Mouse (Mus musculus) heart, adult 2 months (tissue): ENCODE data around the gene Rpl6. TPM values are rescaled to one million over a fixed set of nuclear protein-coding genes. Genes with fewer than 3 reads are reported as not detected.

Experiments
- DNase-seq, 2 experiments: peaks; one replicate each; pipeline ENCODE4 v3.0.0; 2021
- H3K27ac ChIP-seq: fragments of 200-600 bp; 2 replicates; pipeline ENCODE4 v1.8.1; 2022
- H3K27me3 ChIP-seq: fragments of 200-500 bp; 2 replicates; pipeline ENCODE4 v1.6.1; 2012; ENCODE audit warnings: mild to moderate bottlenecking, low read length, inconsistent platforms, mixed read lengths; ENCODE audit not compliant: control insufficient read depth, insufficient read depth
- H3K36me3 ChIP-seq: fragments of 200-500 bp; 2 replicates; pipeline ENCODE4 v1.6.1; 2012; ENCODE audit warnings: low read length, inconsistent platforms; ENCODE audit not compliant: control insufficient read depth, insufficient read depth
- H3K4me1 ChIP-seq: fragments of 200-500 bp; 2 replicates; pipeline ENCODE4 v1.6.1; 2011; ENCODE audit warnings: low read length; ENCODE audit not compliant: control insufficient read depth, insufficient read depth
- H3K4me3 ChIP-seq: fragments of 200-600 bp; 2 replicates; pipeline ENCODE4 v1.8.1; 2022
- H3K79me2 ChIP-seq: fragments of 200-500 bp; replicated peaks from 2 replicates; pipeline ENCODE4 v1.6.1; 2012; ENCODE audit warnings: mild to moderate bottlenecking, inconsistent platforms, low read length, moderate library complexity, mixed read lengths; ENCODE audit not compliant: control insufficient read depth, insufficient read depth
- H3K9ac ChIP-seq: fragments of 200-500 bp; 2 replicates; pipeline ENCODE4 v1.6.1; 2012; ENCODE audit warnings: low read depth, mild to moderate bottlenecking, control low read depth, inconsistent platforms, low read length, mixed read lengths
- CTCF ChIP-seq: fragments of 200-600 bp; IDR thresholded peaks from 2 replicates; pipeline ENCODE4 v1.8.1; 2022; ENCODE audit warnings: antibody characterized with exemption, mild to moderate bottlenecking, moderate library complexity
- EP300 ChIP-seq: fragments of 200-500 bp; IDR thresholded peaks from 2 replicates; pipeline ENCODE4 v1.6.1; 2011; ENCODE audit warnings: low read depth, low read length, control low read depth; ENCODE audit not compliant: insufficient read depth
- POLR2A ChIP-seq: fragments of 200-500 bp; IDR thresholded peaks from 2 replicates; pipeline ENCODE4 v1.6.1; 2011; ENCODE audit warnings: mild to moderate bottlenecking, low read depth, low read length, control low read depth; ENCODE audit not compliant: insufficient read depth
- WGBS: fragments of 180-500 bp; shearing (Covaris S2); methylation state at CpG from one replicate; pipeline ENCODE4 v1.1.7; 2018; 5-methylcytosine and 5-hydroxymethylcytosine counted together
- intact Hi-C: fragments of 180-260 bp; cut with DNase I; formaldehyde crosslinking; loops from one replicate; pipeline ENCODE4 v1.15.1; 2025
- polyA plus RNA-seq: library from polyadenylated mRNA; depleted of rRNA; stranded (reverse); fragments of >200 nt; gene quantifications from 2 replicates; pipeline ENCODE4 v1.2.3, GENCODE M21; 2012
- total RNA-seq, 2 experiments: library from RNA; stranded (reverse); gene quantifications; 2 replicates each; pipeline ENCODE4 v1.2.3; 2021

Rpl6 gene
- total and polyA plus RNA-seq, 3 experiments: 168 to 571 (median 482) TPM

- no peaks in the 10 kb centered on the region for H3K27me3 ChIP-seq
- no peak overlapping the region for H3K9ac ChIP-seq
- H3K4me3 ChIP-seq: no peak overlapping the region
- no peak for DNase-seq
- H3K27ac ChIP-seq: no peak overlapping the region
- TF ChIP-seq POLR2A (no peak), CTCF (no peak)
- intact Hi-C loops: no loop called here
- H3K79me2 ChIP-seq: peaks cover 3% of the 10 kb centered on the region
- no peaks in the 10 kb centered on the region for H3K36me3 ChIP-seq
- peaks cover 1% of the 10 kb centered on the region for H3K4me1 ChIP-seq
Measured at GRCm38 (mm10) chr5:121241182-121241581, 36.9 kb downstream of the Rpl6 start.

GRCm38 (mm10) chr5:121242261-121242660, 38.0 kb downstream of the Rpl6 start:
- H3K4me1 ChIP-seq: peaks cover 1% of the 10 kb centered on the region; the same call in 1 of the 2 replicates
- no peak overlapping the region for H3K4me3 ChIP-seq
- no peak overlapping the region for H3K9ac ChIP-seq
- intact Hi-C loops: no loop called here
- TF ChIP-seq CTCF (no peak), EP300 (no peak), POLR2A (no peak)
- H3K36me3 ChIP-seq: no peaks in the 10 kb centered on the region
- no peaks in the 10 kb centered on the region for H3K27me3 ChIP-seq
- H3K27ac ChIP-seq: no peak overlapping the region
- H3K79me2 ChIP-seq: peaks cover 3% of the 10 kb centered on the region
- WGBS: 27% methylated on average over 1 of the region's 1 CpGs
- no peak for DNase-seq

DNA sequence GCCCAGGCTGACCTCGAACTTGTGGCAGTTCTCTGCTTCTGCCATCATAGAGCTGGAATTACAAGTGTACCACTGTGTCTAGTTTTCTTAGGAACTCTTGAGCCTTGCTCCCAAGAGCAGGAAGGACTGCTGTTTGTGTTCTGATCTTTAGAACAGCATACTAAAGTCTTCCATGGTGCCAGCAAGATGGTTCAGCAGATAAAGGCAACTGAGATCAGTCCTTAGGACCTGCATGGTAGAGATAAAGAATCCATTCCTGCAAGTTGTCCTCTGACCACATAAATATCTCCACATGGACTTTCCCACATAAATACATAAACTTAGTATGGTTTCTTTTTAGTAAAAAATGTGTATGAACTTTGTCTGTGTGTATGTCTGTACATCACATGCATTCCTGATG, 38.4 kb downstream of the Rpl6 start:
- Histone ChIP-seq H3K27ac (no peak overlapping the region), H3K4me3 (no peak overlapping the region), H3K27me3 (no peaks in the 10 kb centered on the region), H3K36me3 (no peaks in the 10 kb centered on the region), H3K4me1 (peaks cover 1% of the 10 kb centered on the region; the same call in 1 of the 2 replicates), H3K9ac (no peak overlapping the region), H3K79me2 (peaks cover 3% of the 10 kb centered on the region)
- 79% methylated on average over 1 of the region's 1 CpGs for WGBS
- TF ChIP-seq CTCF: no peak
- TF ChIP-seq EP300: no peak
- no peak for TF ChIP-seq POLR2A
- intact Hi-C loops: no loop called here
- no peak for DNase-seq

DNA sequence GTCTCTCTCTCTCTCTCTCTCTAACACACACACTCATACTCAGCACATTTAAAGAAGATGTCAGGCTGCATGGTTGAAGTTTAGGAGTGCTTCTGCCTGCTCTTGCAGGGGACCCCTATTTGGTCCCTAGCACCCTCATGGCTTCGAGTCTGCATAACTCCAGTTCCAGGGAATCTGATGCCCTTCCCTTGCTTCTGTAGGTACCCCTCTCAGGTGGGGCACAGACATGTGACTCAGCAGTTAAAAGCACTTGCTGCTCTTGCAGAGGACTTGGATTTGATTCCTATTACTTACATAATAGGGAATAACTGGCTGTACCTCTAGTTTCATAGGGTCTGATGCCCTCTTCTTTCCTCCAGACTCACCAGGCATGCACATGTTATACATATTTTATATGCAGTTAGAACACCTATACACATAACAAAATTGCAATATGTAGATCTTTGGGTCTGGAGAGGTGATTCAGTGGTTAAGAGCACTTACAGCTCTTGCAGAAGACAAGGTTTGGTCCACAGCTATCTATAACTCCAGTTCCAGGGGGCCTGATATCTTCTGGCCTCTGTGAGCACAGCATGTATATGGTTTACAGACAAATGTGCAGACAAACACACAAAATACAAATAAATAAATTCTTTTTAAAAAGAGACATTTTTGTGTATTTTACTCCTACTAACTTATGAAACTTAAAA, 39.5 kb downstream of the Rpl6 start:
- H3K27ac ChIP-seq: no peak overlapping the region
- WGBS: 70% methylated on average over 1 of the region's 1 CpGs

DNA sequence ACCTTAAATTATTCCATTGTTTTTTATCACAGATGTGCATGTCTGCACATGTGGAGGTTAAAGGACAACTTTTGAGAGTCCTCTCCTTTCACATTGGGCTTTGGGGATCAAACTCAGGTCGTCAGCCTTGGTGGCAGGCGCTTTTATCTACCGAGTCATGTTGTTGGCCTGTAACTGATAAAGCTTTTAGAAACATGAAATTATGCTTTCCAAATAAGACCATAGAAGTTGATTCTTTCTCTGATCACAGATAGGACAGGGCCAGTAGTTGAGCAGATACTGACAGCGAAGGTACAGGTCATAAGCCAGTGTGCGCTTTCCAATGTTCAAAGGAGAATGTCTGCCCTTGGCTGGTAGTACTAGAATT, 40.1 kb downstream of the Rpl6 start:
- Histone ChIP-seq H3K79me2 (peaks cover 6% of the 10 kb centered on the region), H3K27ac (no peak overlapping the region), H3K4me3 (no peak overlapping the region), H3K36me3 (no peaks in the 10 kb centered on the region), H3K27me3 (no peaks in the 10 kb centered on the region), H3K4me1 (peaks cover 1% of the 10 kb centered on the region; the same call in 1 of the 2 replicates), H3K9ac (no peak overlapping the region)
- no peak for DNase-seq
- 82% methylated on average over 5 of the region's 5 CpGs for WGBS
- intact Hi-C loops: no loop called here
- no peak for TF ChIP-seq EP300
- TF ChIP-seq POLR2A: no peak
- no peak for TF ChIP-seq CTCF

More for the DNA sequence above, 39.5 kb downstream of the Rpl6 start:
- no peaks in the 10 kb centered on the region for H3K36me3 ChIP-seq
- TF ChIP-seq EP300 (no peak), POLR2A (no peak), CTCF (no peak)
- H3K4me3 ChIP-seq: no peak overlapping the region
- no peak for DNase-seq
- intact Hi-C loops: no loop called here
- H3K4me1 ChIP-seq: peaks cover 1% of the 10 kb centered on the region; the same call in 1 of the 2 replicates
- no peaks in the 10 kb centered on the region for H3K27me3 ChIP-seq
- no peak overlapping the region for H3K9ac ChIP-seq
- H3K79me2 ChIP-seq: peaks cover 4% of the 10 kb centered on the region

DNA sequence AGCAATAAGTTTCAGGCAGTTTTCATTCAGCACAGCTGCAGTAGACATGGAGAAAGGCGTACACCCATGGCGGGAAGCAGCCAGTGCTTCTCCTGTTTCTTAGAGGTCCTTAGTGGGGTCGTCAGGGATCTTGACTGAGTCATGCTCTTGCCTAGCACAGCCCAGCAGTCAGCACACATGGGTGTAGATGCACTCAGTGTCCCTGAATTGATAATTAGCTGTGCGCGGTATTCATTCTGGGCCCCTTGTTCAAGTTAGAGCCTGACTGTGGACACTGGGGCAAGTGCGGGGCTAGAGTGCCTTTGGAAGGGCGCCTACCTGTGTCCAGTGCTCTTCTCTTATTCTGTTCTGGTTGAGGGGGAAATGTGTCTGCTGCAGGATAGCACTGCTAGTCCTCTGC, 40.9 kb downstream of the Rpl6 start:
- 77% methylated on average over 7 of the region's 7 CpGs for WGBS
- Histone ChIP-seq H3K4me3 (no peak overlapping the region), H3K79me2 (peaks cover 6% of the 10 kb centered on the region), H3K27ac (no peak overlapping the region), H3K9ac (no peak overlapping the region), H3K4me1 (peaks cover 1% of the 10 kb centered on the region; the same call in 1 of the 2 replicates), H3K27me3 (no peaks in the 10 kb centered on the region), H3K36me3 (no peaks in the 10 kb centered on the region)
- intact Hi-C loops: no loop called here
- TF ChIP-seq CTCF: no peak
- no peak for TF ChIP-seq EP300
- TF ChIP-seq POLR2A: no peak
- DNase-seq: no peak
